Mouse (Mus musculus) kidney, postnatal 14 days (tissue): ENCODE results near the gene Ager.

ENCODE experiments used
- DNase-seq: peaks from one replicate; pipeline ENCODE4 v3.0.0; 2022; ENCODE audit warnings: mixed read lengths

Gene Ager

DNA sequence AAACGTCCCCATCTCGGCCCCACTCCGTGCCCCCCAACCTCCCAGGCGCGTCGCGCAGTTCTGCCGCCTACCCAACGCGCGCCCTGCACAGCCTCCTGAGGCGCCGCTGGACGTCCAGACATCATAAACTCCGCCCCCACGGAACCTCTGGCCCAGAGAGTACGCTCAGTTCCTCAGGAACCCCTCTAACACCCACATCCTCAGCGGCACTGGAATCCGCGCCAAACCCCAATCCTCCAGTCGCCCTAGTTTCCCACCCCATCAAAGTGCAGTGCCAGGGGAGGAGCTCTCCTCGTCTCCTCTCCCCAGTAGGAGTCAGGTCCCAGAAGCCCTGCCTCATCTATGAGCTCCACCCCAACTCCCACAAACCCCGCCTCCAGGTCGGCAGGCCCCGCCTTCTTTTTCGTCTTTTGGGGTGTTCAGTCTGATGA lies 34.6 kb downstream of the Ager start:
- peak; percentile 88 for DNase-seq

DNA sequence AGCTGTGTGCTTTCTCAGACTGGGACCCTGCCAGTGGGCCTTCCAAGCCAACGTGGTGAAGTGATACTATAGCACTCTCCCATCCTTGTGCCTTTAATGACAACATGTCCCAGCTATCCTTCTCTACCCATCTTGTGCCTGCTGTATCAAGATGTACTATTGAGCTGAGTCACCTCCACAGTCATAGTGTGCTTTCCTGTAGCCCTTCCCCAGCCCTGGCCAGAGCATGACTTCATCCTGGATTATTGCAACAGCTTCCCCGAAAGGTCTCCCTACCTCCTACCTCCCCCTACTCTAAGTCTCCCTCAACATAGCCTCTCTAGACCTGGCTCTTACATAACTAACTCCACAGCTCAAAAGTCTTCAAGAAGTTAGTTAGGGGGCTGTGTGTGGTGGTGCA lies 38.0 kb downstream of the Ager start:
- DNase-seq, result no peak

DNA sequence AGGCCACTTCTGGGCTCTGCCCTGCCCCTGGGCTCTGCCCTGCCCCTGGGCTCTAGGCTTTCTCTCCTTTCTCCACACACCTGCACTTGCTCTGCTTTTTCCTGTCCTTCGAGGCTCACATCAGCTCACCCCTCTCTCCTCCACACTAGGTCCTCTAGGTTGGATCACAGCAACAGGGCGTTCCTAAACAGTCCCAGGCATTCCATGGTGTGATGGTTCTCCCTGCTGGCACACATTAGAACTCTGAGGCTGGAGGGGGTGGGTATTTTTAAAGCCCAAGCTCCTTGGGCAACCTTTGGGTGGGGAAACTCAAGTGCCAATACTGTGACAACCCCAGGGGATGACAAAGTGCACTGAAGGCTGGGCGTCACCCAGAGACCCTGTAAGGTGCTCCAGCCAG lies 39.8 kb downstream of the Ager start:
- no peak for DNase-seq

DNA sequence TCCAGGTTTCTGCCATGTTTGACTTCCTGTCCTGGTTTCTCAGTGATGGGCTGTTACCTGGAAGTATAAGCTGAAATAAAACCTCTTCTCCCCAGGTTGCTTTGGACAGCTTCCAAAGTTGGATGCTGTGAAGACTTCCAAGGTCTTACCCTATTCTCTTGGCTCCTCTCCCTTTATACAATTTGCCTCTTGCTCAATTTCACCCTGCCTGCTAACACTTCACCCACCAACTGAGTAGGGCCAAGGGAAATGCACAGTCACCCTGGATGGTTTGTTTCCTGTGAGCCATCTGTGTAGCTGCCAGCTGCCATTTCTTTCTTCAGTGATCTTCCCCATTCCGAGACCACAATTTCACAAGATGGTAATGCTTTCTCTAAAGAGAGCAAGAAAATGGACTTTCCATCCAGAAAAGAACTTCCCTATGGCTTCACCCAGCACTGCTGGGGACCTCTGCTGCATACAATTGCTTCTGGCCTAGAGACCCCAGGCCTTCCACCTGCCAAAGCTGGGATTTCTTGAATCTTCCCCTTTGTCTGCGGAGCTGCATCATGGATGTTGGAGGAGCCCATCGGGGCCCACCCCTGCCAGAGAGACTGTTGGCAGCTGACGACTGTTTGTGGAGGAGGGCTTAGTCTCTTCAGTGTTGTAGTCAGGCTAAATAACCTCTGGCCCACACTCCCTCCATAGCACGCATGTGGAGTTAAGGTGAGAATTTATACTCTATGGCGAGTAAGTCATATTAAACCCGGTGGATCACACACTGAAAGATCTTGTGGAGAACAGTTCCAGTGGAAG lies 42.0 kb downstream of the Ager start:
- DNase-seq, result no peak

DNA sequence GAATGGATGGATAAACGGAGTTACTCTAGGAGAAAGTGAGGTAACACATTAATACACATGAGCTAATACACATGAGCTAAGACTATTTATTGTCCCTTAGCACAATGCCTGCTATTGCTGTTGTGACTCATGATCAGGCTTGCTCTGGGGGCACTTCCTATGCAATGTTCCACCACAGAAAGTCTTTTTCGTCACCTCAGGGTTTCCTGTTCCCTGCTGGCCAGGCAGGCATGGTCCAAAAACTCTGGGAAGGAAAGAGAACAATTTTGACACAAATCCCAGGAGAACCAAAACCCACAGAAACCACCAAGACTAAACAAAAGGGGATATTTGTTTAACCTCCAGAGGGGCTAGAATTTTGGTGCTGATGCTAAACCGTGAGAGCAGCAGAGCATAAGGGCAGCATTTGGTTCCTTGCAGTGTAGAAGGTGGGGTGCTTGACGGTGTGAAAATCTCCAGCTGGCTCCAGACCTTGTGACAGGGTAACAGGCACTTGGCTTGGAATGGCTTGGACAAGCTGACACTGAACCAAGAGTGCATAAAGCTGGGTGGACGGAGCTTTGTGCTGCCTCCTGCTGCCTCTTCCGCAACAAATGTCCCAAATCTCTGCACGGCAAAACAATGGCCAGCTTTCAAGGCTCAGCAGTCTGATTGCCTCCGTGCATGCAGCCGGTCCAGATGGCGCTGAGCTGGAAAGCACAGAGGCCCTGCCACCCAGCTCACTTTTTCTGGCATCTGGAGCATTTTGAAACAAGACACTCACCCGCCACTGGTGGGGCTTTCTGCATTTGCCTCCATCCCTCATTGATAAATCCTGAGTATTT lies 43.3 kb downstream of the Ager start:
- DNase-seq, result peak; percentile 63

DNA sequence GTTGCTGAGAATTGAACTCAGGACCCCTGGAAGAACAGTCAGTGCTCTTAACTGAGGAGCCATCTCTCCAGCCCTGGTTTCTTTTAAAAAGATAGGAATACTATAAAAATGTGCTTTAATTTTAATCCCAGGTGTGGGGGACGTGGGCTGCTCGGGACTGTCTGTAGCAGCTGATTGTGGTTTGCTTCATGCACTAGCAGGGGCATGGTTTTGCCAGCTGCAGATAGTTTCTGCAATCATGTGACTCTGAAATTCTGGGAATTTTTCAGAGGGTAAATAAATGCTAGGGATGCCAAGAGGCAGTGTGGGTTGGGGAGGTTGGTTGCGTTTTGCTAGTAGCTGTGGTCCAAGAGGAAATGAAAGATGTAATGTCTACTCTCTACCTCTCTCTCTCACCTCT lies 44.3 kb downstream of the Ager start:
- DNase-seq, result no peak

DNA sequence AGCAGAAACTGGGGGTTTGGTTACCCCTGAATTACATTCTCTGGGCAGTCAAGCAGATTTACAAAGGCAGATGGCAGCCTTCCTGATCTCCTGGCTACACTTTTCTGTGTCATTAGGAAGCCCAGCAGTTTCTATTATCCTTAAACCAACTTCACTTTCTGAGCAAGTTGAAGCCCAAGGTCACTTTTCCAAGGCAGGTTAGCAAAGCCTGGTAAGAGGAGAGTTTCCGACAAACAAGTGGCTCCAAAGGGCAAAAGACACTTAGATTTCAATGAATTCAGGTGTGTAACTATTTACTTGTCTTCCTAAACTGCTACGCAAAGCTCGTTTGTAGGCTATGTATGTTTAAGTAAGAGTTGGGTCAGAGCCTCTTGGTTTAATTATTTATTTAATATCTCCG lies 45.7 kb downstream of the Ager start:
- no peak for DNase-seq

DNA sequence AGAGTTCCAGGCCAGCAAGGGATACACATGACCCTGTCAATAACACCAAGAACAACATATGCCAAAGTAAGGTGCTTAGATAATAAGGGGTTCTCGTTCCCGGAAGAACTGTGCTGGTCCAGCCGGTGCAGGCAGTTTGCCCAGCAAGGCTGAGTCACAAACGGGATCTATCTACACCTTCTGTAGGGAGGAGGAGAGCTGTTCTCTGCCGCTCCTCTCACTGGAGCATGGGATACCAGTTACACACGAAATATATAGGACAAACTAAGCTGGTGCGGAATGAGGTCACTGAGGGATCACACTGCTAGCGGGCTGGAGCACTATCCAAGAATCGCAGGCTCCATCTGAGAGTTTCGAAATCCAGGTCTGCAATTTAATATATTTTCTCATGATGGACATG lies 46.3 kb downstream of the Ager start:
- no peak for DNase-seq

DNA sequence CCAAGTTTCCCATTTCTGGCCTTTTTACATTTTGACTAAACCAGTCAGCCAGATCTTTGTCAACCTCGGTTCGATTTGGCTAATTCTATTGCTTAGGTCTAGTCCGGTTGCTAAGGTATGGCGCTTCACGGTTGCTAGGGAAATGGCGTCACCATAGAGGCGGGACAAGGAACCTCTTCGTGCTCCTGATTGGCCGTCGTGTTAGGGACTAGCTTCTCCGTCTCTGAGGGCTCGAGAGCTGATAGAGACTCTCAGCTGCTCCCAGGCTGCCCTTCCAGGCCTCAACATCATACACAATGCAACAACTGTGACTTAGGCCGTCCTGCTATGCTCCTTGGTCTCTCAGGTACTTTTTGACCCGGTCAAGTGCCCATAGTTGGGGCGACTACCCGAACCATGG lies 46.9 kb downstream of the Ager start, which contains the start of gene Fkbpl:
TSS of gene Fkbpl (plus strand) at position 157 of the 400 bp plus-strand sequence.
- DNase-seq, result peak; percentile 97

DNA sequence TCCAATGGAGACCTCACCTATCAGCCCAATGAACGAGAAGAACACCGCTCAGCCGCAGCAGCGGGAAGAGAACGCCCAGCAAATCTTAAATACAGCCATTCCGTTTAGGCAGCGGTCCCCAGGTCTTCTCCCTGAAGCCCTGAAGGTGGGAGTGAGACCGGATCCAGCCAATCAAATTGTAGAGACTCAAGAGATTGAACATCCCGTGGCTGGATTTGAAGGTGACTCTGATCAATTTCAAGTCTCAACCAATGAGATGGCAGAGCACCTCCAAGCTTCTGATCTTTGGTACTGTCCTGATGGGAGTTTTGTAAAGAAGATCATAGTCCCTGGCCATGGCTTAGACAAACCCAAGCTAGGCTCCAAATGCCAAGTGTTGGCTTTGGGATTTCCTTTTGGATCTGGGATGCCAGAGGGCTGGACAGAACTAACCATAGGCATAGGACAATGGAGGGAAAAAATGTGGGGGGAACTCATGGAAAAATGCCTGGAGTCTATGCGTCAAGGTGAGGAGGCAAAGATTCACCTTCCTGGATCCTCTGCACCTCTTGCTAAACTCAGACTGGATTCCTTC lies 47.7 kb downstream of the Ager start:
- no peak for DNase-seq

DNA sequence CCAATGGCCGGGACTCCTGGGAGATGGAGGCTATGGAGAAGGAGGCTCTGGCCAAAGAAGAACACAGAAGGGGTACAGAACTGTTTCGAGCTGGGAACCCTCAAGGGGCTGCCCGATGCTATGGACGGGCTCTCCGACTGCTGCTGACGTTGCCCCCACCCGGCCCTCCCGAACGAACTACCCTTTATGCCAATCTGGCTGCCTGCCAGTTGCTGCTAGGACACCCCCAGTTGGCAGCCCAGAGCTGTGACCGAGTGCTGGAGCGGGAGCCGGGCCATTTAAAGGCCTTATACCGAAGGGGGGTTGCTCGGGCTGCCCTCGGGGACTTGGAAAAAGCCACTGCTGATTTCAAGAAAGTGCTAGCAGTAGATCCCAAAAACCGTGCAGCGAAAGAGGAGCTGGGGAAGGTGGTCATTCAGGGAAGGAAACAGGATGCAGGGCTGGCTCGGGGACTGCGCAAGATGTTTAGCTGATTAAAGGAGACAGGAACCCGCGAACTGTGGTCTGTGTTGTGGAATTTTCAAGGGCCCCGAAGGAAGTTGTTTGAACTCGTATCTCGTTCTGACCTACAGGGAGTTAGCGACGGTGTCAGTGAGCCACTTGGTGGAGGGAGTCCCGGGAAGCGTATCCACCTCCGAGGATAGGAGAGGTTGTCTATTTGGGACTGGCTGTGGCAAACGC lies 48.3 kb downstream of the Ager start:
- no peak for DNase-seq

DNA sequence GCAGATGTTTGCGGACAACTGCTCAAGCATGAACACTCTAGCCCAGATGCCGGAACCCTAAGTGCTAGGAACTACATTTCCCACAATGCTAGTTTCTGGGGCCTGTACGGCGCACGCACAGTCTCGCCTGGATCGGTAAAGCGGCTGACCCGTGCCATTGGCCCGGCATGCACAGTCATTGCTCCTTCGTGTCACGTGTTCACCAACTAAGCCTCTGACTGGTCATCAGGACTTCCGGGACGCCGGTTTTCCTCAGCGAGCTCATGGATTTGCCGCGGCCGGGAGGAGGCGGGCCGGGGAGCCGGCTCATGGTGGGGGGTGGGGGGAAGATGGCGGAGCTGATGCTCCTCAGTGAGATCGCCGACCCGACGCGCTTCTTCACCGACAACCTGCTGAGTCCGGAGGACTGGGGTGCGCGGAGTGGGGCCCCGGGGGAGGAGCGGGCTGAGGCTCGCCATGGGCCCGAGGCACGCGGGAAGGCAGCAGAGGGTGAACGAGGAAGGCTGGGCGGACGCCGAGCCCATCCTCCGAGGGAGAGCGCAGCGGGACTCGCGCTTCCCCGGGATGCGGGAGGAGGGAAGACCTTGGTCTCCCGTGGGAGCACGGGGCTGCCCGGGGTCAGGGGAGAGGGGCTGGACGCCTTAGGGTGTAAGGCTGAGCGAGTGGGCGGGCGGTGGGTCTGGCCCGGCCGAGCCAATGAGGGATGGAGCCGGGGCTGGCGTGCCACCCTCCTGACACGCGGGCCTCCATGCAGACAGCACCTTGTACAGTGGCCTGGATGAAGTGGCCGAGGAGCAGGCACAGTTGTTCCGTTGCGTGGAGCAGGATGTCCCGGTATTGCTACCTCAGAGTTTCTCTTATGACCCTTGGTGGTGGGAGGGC lies 49.5 kb downstream of the Ager start, which contains the start of gene Atf6b:
TSS of gene Atf6b (plus strand) at position 241 of the 882 bp plus-strand sequence.
- peak; percentile 98 for DNase-seq

DNA sequence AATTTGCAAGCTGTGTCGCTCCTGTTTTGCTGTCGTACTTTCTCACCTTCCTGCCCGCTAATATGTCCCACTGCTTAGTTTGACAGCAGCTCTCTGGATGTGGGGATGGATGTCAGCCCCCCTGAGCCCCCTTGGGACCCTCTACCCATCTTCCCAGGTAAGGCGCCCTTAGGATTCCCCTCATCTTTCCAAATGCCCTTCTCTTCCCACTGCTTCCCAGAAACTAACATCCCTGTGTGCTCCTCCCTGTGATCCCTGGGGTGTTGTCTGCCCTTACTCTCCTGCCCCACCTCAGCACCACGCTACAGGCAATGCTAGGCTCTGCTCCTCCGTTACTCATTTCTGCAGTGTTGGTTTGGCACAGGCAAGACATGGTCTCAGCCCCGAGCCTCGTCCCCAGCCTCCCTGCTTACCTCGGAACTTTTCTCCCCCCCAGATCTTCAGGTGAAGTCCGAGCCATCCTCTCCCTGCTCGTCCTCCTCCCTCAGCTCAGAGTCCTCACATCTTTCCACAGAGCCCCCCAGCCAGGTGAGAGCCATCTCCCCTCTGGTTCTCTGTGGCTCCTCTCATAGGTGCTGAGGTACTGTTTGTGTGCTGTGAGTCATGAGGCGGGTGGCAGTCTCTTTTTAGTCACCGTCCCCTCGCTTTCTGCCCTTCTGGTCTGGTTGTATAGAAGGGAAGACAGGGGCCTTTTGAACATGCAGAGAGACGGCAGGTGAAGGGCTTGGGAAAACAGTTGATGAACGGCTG lies 50.7 kb downstream of the Ager start:
- no peak for DNase-seq

DNA sequence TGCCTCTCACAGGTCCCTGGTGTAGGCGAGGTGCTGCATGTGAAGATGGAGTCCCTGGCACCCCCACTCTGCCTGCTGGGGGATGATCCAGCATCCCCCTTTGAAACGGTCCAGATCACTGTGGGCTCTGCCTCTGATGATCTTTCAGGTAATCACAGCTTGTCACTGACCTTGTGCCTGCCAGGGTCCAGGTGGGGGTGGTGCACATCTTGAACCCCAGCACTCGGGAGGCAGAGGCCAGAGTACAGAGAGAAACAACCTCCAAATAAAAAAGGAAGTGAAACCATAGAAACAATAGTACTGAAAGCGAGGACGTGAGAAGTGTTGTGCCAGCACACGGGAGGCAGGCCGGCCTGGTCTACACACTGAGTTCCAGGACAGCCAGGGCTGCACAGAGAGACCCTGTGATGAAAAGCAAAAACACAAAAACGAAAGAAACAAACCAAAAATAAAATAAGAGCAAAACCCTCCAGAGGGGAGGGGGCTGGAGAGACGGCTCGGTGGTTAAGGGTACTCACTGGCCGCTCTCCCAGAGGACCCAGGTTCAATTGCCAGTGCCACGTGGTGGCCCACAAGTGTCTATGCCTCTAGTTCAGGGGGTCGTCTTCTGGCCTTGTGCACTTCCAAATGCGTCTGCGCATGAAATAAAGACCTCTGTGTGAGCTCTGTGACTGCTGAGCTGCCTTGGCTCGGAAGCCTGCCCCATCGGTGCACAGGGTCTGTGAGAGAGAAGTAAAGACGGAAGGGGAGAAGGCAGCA lies 51.6 kb downstream of the Ager start:
- no peak for DNase-seq
